Mouse (Mus musculus): ENCODE data around the gene 1700020D05Rik.

DNA sequence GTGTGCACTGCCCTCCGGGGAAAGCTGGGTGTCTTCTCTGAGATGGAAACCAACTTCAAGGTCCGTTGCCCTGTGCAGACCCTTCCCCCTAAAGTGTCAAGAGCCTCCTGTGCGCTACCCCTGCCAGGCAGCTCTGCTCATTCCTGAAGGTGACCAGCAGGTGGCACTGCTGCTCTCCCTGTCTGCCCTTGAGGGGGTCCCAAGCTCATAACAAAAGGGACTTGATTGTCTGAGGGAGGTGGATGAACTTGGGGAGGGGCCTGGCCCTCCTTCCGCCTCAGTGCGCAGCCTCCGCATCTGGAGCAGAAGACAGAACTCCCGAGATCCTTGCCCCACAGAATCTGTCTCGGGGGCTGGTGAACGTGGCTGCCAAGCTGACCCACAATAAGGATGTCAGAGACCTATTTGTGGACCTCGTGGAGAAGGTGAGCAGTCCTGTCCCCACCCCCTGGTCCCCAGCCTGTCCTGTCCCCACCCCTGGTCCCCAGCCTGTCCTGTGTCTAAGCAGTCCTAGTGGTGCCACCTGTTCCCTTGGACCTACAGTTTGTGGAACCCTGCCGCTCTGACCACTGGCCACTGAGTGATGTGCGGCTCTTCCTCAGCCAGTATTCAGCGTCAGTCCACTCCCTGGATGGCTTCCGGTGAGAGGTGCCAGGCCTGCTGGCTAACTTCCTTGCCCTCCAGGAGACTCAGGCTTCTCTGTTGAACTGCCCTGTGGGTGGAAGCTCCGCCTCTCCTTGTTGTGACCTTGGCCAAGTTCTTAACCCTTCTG lies 39.6 kb downstream of the 1700020D05Rik start:
- TF ChIP-seq CTCF (IDR thresholded peaks at IDR 0.05) (peak; percentile 95), EP300 (IDR thresholded peaks at IDR 0.05) (no peak)

All from lung, postnatal 0 days (tissue).